Mouse (Mus musculus) heart, embryonic 16.5 days (tissue): ENCODE data around the gene Sspn. TPM values are rescaled to one million over a fixed set of nuclear protein-coding genes. Genes with fewer than 3 reads are reported as not detected.

Experiments used
- ATAC-seq: fragments of 200-750 bp; cut with Nextera tagmentation; replicated peaks from 2 replicates; pipeline ENCODE4 v1.8.0; 2017; ENCODE audit warnings: moderate number of reproducible peaks; ENCODE audit not compliant: insufficient read depth, low FRiP score; ENCODE audit errors: extremely low read depth
- H3K27ac ChIP-seq: fragments of 300-500 bp; sonication (generic); 2 replicates; pipeline ENCODE4 v1.5.1; 2014; ENCODE audit warnings: mild to moderate bottlenecking, low read length, control low read depth, moderate library complexity
- H3K27me3 ChIP-seq: fragments of 300-500 bp; sonication (generic); 2 replicates; pipeline ENCODE4 v1.6.1; 2014; ENCODE audit warnings: low read length, mixed read lengths; ENCODE audit not compliant: control insufficient read depth, insufficient read depth
- H3K36me3 ChIP-seq: fragments of 300-500 bp; sonication (generic); 2 replicates; pipeline ENCODE4 v1.6.1; 2014; ENCODE audit not compliant: control insufficient read depth, insufficient read depth
- H3K4me1 ChIP-seq: fragments of 300-500 bp; sonication (generic); 2 replicates; pipeline ENCODE4 v1.6.1; 2014; ENCODE audit warnings: low read length, mixed read lengths; ENCODE audit not compliant: control insufficient read depth, insufficient read depth
- H3K4me2 ChIP-seq: fragments of 300-500 bp; sonication (generic); 2 replicates; pipeline ENCODE4 v1.6.1; 2014; ENCODE audit warnings: low read depth, mild to moderate bottlenecking, control low read depth, low read length
- H3K4me3 ChIP-seq: fragments of 300-500 bp; sonication (generic); 2 replicates; pipeline ENCODE4 v1.5.1; 2014; ENCODE audit warnings: mild to moderate bottlenecking, control low read depth, low read length
- H3K9ac ChIP-seq: fragments of 300-500 bp; sonication (generic); 2 replicates; pipeline ENCODE4 v1.6.1; 2014; ENCODE audit warnings: low read length, control low read depth
- H3K9me3 ChIP-seq: fragments of 300-500 bp; sonication (generic); replicated peaks from 2 replicates; pipeline ENCODE4 v1.6.1; 2016; ENCODE audit warnings: low read length; ENCODE audit not compliant: control insufficient read depth
- WGBS: fragments of 180-500 bp; shearing (Covaris S2); extraction: QIAGEN DNeasy Blood & Tissue Kit; methylation state at CpG from one replicate; pipeline ENCODE4 v1.1.7; 2014; 5-methylcytosine and 5-hydroxymethylcytosine counted together
- polyA plus RNA-seq: library from polyadenylated mRNA; unstranded; fragments of >200 nt; fragmentation: Nextera tagmentation; extraction: Ambion mirVana; gene quantifications from 2 replicates; pipeline ENCODE4 v1.2.1, GENCODE M21; 2015

Sspn gene
- polyA plus RNA-seq, 1 experiment from 2014 or later, result 79.6 TPM

DNA sequence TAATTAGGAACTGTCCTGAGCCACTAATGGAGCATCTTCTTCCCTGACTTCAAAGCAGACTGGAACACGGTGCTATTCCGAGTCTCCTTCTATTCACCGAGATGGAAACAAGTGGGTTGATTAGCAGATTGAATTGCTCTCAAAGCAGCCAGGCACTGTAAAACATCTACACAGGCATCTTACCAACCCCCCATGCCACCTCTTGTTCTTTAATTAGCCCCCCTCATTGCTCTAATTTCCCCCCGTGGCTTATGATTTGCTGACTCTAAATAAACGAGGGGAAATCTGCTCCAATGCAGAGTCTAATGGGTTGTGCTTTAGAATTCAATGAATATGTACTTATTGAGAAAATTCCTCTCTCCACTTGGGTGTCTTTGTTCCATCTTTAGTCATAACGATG lies 15.0 kb upstream of the Sspn start:
- no peak for ATAC-seq

DNA sequence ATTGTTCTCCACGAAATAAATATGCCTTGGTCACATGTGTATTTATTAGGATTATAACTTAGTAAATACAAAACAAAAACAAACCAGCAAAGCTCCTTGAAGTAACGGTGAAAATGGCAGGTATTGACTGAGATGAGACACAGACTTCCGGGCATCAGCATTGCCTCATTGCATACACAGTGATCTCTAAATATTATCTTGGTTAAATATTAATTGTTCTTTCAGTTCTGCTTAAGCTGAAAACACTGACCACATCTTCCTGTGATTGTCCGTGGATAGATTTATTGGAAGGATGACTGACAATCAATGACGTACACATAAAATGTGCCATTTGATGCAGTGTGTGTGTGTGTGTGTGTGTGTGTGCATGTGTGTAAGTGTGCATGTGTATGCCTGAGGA lies 13.2 kb upstream of the Sspn start:
- no peak overlapping the region for H3K4me3 ChIP-seq
- no peaks in the 10 kb centered on the region for H3K4me1 ChIP-seq
- H3K4me2 ChIP-seq, result no peak overlapping the region
- H3K9ac ChIP-seq, result no peak overlapping the region
- H3K36me3 ChIP-seq, result no peaks in the 10 kb centered on the region
- ATAC-seq, result no peak
- H3K9me3 ChIP-seq, result no peaks in the 10 kb centered on the region
- no peak overlapping the region for H3K27ac ChIP-seq
- H3K27me3 ChIP-seq, result no peaks in the 10 kb centered on the region
- WGBS, result 80% methylated on average over 5 of the region's 5 CpGs

More for the DNA sequence above, 15.0 kb upstream of the Sspn start:
- Histone ChIP-seq H3K9me3 (no peaks in the 10 kb centered on the region), H3K4me2 (no peak overlapping the region), H3K36me3 (no peaks in the 10 kb centered on the region), H3K9ac (no peak overlapping the region), H3K27me3 (no peaks in the 10 kb centered on the region), H3K4me3 (no peak overlapping the region), H3K27ac (no peak overlapping the region), H3K4me1 (no peaks in the 10 kb centered on the region)
- WGBS, result 63% methylated on average over 6 of the region's 6 CpGs

DNA sequence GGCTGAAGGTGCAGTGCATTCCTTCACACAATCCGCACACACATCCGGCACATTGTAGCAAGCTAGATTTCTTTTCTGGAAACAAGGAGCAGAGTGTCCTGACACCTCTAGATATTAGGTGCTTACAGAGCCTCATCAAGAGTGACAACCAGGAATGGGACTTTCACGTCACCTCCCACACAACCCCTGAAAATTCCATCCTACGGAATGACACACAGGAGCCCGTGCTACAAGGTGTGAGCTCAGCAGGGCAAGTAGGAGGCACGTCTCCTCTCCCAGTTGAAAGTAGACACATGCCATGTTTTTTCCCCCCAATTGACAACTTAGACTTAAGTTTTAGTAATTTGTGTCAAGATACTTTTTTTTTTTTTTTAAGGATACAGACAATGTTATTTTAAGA lies 7.8 kb upstream of the Sspn start:
- no peaks in the 10 kb centered on the region for H3K27me3 ChIP-seq
- 63% methylated on average over 6 of the region's 6 CpGs for WGBS
- no peaks in the 10 kb centered on the region for H3K9me3 ChIP-seq
- no peaks in the 10 kb centered on the region for H3K36me3 ChIP-seq
- H3K4me3 ChIP-seq, result no peak overlapping the region
- no peak for ATAC-seq
- no peaks in the 10 kb centered on the region; the same call in 1 of the 2 replicates for H3K4me1 ChIP-seq
- H3K9ac ChIP-seq, result no peak overlapping the region
- no peak overlapping the region for H3K27ac ChIP-seq
- no peak overlapping the region for H3K4me2 ChIP-seq

DNA sequence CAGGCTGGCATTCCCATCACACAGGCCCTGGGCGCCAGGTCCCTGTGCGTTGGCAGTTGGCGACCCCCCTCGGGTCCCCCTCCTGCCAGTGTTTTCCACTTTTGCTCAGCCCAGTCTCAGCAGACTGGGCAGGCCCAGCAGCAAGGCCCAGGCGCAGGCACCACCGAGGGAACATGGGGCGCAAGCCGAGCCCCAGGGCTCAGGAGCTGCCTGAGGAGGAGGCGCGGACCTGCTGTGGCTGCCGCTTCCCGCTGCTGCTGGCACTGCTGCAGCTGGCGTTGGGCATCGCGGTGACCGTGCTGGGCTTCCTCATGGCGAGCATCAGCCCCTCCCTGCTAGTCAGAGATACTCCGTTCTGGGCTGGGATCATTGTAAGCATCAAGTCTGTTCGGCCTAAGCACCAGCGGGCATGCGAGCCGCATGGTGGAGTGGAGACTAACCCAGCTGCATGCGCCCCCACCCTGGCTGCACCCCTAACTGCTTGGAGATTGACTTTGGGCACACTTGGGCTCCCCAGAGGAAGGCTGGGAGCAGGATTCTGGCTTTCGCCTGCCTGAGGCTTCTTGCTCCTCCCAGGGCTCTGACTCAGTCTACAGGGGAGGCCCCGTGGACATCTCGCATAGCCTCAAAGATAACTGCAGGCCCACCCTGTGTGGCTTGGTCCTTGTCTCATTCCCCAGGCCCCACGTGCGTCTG lies 2.7 kb downstream of the Sspn start:
- Histone ChIP-seq H3K27me3 (no peaks in the 10 kb centered on the region), H3K9ac (peak overlapping the region; percentile 84), H3K27ac (peak overlapping the region; percentile 92), H3K36me3 (no peaks in the 10 kb centered on the region), H3K9me3 (no peaks in the 10 kb centered on the region), H3K4me3 (peak overlapping the region; percentile 56), H3K4me2 (peak overlapping the region; percentile 78), H3K4me1 (peaks cover 12% of the 10 kb centered on the region; the same call in 1 of the 2 replicates)
- 7% methylated on average over 28 of the region's 28 CpGs for WGBS
- peak; percentile 89 for ATAC-seq

DNA sequence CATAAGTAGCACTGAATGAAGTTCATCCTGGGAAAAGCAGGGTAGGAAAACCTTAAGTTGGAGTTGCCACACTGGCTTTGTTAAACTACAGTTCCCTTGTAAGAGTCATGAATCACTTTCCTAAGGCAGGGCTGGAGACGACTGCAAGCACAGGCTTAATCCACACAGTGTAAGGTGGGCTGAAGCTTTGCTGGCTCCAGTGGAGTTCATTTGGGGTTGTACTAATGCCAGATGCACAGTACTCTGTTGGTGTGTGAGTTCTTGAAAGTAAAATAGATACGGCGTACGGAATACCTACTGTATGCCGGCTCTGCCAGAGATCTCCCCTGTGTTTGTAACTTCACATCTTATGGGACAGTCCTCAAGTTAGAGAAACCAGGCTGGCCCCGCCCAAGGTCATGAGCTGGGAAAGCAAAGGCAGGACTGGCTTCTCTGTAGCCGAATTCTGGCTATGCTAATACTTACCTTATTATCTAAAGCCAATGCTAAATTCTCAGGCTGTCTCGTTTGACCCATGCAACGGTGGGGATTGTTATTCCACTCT lies 3.3 kb downstream of the Sspn start:
- 44% methylated on average over 9 of the region's 9 CpGs for WGBS
- peaks cover 12% of the 10 kb centered on the region; the same call in 1 of the 2 replicates for H3K4me1 ChIP-seq
- no peaks in the 10 kb centered on the region for H3K9me3 ChIP-seq
- peak overlapping the region; percentile 56 for H3K4me3 ChIP-seq
- peak overlapping the region; percentile 84 for H3K9ac ChIP-seq
- no peaks in the 10 kb centered on the region for H3K36me3 ChIP-seq
- no peaks in the 10 kb centered on the region for H3K27me3 ChIP-seq
- peak overlapping the region; percentile 78 for H3K4me2 ChIP-seq
- peak; percentile 34 for ATAC-seq
- H3K27ac ChIP-seq, result peak overlapping the region; percentile 92

DNA sequence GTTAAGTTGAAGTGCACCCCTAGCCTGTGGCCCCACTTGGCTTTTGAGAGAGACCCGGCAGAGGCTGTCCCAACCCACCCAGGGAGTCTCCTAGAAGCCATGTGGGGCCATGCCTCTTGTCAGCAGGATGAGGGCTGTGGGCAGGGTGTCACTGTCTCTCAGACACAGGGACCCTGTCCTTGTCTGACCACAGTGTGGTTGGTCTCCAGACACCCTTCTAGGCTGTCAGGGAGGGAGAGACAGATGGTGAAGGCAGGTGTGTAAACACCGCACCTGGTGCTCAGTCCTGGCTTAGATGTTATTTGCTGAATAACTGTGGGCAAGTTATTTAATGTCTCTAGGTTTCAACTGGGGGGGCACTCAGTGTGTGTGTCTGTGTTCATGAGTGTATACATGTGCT lies 4.5 kb downstream of the Sspn start:
- H3K27me3 ChIP-seq, result no peaks in the 10 kb centered on the region
- peak overlapping the region; percentile 14 for H3K9ac ChIP-seq
- H3K9me3 ChIP-seq, result no peaks in the 10 kb centered on the region
- H3K27ac ChIP-seq, result peak overlapping the region; percentile 15; the same call in 1 of the 2 replicates
- H3K4me3 ChIP-seq, result peak overlapping the region; percentile 13; the same call in 1 of the 2 replicates
- H3K36me3 ChIP-seq, result no peaks in the 10 kb centered on the region
- H3K4me2 ChIP-seq, result peak overlapping the region; percentile 78
- WGBS, result 74% methylated on average over 2 of the region's 2 CpGs
- no peak for ATAC-seq
- H3K4me1 ChIP-seq, result peaks cover 18% of the 10 kb centered on the region

DNA sequence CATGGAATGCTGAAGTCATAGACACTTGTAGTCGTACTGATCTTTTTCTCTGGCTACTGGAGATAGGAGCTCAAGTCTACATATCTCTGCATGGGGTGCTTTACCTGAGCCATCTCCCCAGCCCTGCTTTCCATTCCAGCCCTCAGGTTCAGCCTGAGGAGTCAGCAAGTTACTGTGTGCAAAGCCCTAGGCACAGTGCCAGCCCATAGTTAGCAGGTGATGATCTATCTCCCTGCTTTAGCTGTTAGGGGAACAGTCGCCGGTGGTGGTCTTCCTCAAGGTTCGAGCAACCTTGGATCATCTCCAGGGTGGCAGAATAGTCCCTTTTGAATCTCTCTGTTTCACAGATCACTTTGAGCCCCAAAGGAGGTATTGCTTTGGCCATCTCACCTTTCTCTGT lies 5.1 kb downstream of the Sspn start:
- H3K27ac ChIP-seq, result no peak overlapping the region
- no peaks in the 10 kb centered on the region for H3K9me3 ChIP-seq
- H3K4me3 ChIP-seq, result no peak overlapping the region
- H3K36me3 ChIP-seq, result no peaks in the 10 kb centered on the region
- no peak overlapping the region for H3K9ac ChIP-seq
- H3K4me2 ChIP-seq, result no peak overlapping the region
- peaks cover 24% of the 10 kb centered on the region for H3K4me1 ChIP-seq
- ATAC-seq, result no peak
- 62% methylated on average over 4 of the region's 4 CpGs for WGBS
- no peaks in the 10 kb centered on the region for H3K27me3 ChIP-seq

DNA sequence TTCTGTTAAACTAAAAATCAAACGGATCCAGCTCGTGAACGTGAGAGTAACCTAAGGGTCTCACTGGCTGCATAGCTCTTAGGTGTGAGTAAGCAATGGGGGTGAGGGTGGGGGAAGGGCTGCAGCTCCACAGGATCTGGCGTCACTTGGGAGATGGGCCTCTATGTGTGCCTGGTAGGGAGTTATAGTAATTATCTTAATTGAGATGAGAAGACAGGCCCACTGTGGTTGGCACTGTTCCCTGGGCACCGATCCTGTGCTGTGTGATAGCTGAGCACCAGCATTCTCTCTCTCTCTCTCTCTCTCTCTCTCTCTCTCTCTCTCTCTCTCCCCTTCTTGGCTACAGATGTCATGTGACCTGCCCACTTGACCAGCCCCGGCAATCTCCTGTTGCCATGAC lies 9.4 kb downstream of the Sspn start:
- no peak overlapping the region for H3K4me3 ChIP-seq
- 54% methylated on average over 6 of the region's 6 CpGs for WGBS
- no peak overlapping the region for H3K4me2 ChIP-seq
- H3K27ac ChIP-seq, result peak overlapping the region; percentile 43; the same call in 1 of the 2 replicates
- ATAC-seq, result no peak
- H3K9me3 ChIP-seq, result no peaks in the 10 kb centered on the region
- no peak overlapping the region for H3K9ac ChIP-seq
- H3K27me3 ChIP-seq, result no peaks in the 10 kb centered on the region
- H3K36me3 ChIP-seq, result no peaks in the 10 kb centered on the region
- H3K4me1 ChIP-seq, result peaks cover 47% of the 10 kb centered on the region

DNA sequence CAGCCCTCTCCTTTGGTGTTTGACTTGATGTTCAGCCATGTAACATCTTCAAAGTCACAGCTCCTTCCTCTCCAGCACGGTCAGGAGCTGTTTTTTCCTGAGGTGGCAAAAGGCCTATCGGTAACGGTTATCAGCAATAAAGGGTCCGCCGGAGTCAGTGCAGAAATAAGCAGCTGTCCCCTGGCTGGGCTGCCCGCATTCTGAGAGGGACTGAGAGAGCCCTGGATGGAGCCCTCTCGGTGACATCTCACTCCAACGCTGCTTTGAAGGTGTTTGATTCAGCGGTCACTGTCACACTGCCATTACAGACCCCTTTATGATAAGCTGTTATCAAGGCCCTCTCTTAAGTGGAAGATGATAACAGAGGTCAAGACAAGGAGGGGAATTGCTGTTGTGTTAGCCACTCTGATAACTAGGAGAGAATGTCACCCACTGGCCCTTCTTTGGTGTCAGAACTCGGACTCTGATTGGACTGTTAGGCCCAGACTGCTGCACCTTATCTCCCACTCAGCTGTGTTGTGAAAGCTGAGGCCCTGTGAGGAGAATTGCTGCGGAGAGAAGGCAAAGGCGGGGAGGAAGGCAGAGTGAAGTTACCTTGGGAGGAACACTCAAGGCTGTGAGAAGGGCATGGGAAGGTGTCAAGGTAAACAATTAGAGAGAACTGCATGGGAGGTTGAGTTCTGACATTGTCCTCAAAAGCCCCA lies 11.0 kb downstream of the Sspn start:
- peak overlapping the region; percentile 70 for H3K27ac ChIP-seq
- H3K4me1 ChIP-seq, result peaks cover 45% of the 10 kb centered on the region

More for the DNA sequence above, 11.0 kb downstream of the Sspn start:
- Histone ChIP-seq H3K27me3 (no peaks in the 10 kb centered on the region), H3K9ac (0 out of 2 replicates have a peak overlapping the region, but pooled peaks have one; percentile 10), H3K4me2 (peak overlapping the region; percentile 26), H3K9me3 (no peaks in the 10 kb centered on the region), H3K36me3 (no peaks in the 10 kb centered on the region), H3K4me3 (no peak overlapping the region)
- peak; percentile 66; the same call in 1 of the 2 replicates for ATAC-seq
- 27% methylated on average over 12 of the region's 12 CpGs for WGBS
